Mouse (Mus musculus): ENCODE measurements at regions not wholly inside any gene's neighbourhood (a gene's known extent, or its start where the extent isn't known, plus 50 kb on each side); places are given as distances from the start of the nearest gene placed in this dataset.
"Not testable (repeated sequence)": the region's sequence is repeated elsewhere in the genome, so short reads cannot be mapped to it uniquely, and the experiment has no call there.

- H3K9me3 ChIP-seq (ENCODE audit: control insufficient read depth, low read length), result no peaks in the 10 kb centered on the region
- no peak overlapping the region for H3K4me2 ChIP-seq (ENCODE audit: low read depth, severe bottlenecking)
- 55% methylated on average over 4 of the region's 4 CpGs for WGBS
These were observed 257.8 kb upstream of the Nr5a2 start for GRCm38 (mm10) chr1:137218096-137218495.

GRCm38 (mm10) chr1:137217206-137217605, 257.0 kb upstream of the Nr5a2 start:
- 93% methylated on average over 5 of the region's 5 CpGs for WGBS
- Histone ChIP-seq H3K4me3 (ENCODE audit: low read depth, low read length) (no peak overlapping the region), H3K36me3 (ENCODE audit: control insufficient read depth, insufficient read depth, low read length) (no peaks in the 10 kb centered on the region), H3K27me3 (ENCODE audit: control insufficient read depth, insufficient read depth, low read length) (no peaks in the 10 kb centered on the region), H3K27ac (replicated peaks; ENCODE audit: low read depth, low read length) (no peak overlapping the region), H3K9ac (ENCODE audit: low read length) (no peak overlapping the region), H3K9me3 (ENCODE audit: control insufficient read depth, low read length) (no peaks in the 10 kb centered on the region), H3K4me2 (ENCODE audit: low read depth, severe bottlenecking) (no peak overlapping the region), H3K4me1 (ENCODE audit: control insufficient read depth, insufficient read depth, low read length) (no peaks in the 10 kb centered on the region)
- no peak for DNase-seq (ENCODE audit: low spot score)
- ATAC-seq (ENCODE audit: insufficient number of reproducible peaks, low FRiP score, low TSS enrichment, low read depth), result no peak

More at GRCm38 (mm10) chr1:137218096-137218495, 257.8 kb upstream of the Nr5a2 start:
- ATAC-seq (ENCODE audit: insufficient number of reproducible peaks, low FRiP score, low TSS enrichment, low read depth) (0 out of 2 replicates have a peak, but pooled peaks have one; percentile 22), DNase-seq (ENCODE audit: low spot score) (peak; percentile 46)
- H3K4me1 ChIP-seq (ENCODE audit: control insufficient read depth, insufficient read depth, low read length), result no peaks in the 10 kb centered on the region
- no peak overlapping the region for H3K4me3 ChIP-seq (ENCODE audit: low read depth, low read length)
- no peak overlapping the region for H3K27ac ChIP-seq (replicated peaks; ENCODE audit: low read depth, low read length)
- no peak overlapping the region for H3K9ac ChIP-seq (ENCODE audit: low read length)
- no peaks in the 10 kb centered on the region for H3K36me3 ChIP-seq (ENCODE audit: control insufficient read depth, insufficient read depth, low read length)
- H3K27me3 ChIP-seq (ENCODE audit: control insufficient read depth, insufficient read depth, low read length), result no peaks in the 10 kb centered on the region

GRCm38 (mm10) chr1:137214328-137214727, 254.1 kb upstream of the Nr5a2 start:
- 83% methylated on average over 1 of the region's 1 CpGs for WGBS
- not testable (repeated sequence) for H3K4me1 ChIP-seq (ENCODE audit: control insufficient read depth, insufficient read depth, low read length); H3K9me3 ChIP-seq (ENCODE audit: control insufficient read depth, low read length); H3K4me3 ChIP-seq (ENCODE audit: low read depth, low read length); H3K27me3 ChIP-seq (ENCODE audit: control insufficient read depth, insufficient read depth, low read length); H3K9ac ChIP-seq (ENCODE audit: low read length); H3K36me3 ChIP-seq (ENCODE audit: control insufficient read depth, insufficient read depth, low read length); DNase-seq (ENCODE audit: low spot score); ATAC-seq (ENCODE audit: insufficient number of reproducible peaks, low FRiP score, low TSS enrichment, low read depth); H3K27ac ChIP-seq (replicated peaks; ENCODE audit: low read depth, low read length); H3K4me2 ChIP-seq (ENCODE audit: low read depth, severe bottlenecking)

- Histone ChIP-seq H3K36me3 (ENCODE audit: control insufficient read depth, insufficient read depth, low read length) (no peaks in the 10 kb centered on the region), H3K9ac (ENCODE audit: low read length) (no peak overlapping the region), H3K9me3 (ENCODE audit: control insufficient read depth, low read length) (no peaks in the 10 kb centered on the region), H3K27ac (replicated peaks; ENCODE audit: low read depth, low read length) (no peak overlapping the region), H3K27me3 (ENCODE audit: control insufficient read depth, insufficient read depth, low read length) (no peaks in the 10 kb centered on the region), H3K4me2 (ENCODE audit: low read depth, severe bottlenecking) (no peak overlapping the region), H3K4me3 (ENCODE audit: low read depth, low read length) (no peak overlapping the region), H3K4me1 (ENCODE audit: control insufficient read depth, insufficient read depth, low read length) (no peaks in the 10 kb centered on the region)
- WGBS, result 76% methylated on average over 5 of the region's 5 CpGs
- no peak for ATAC-seq (ENCODE audit: insufficient number of reproducible peaks, low FRiP score, low TSS enrichment, low read depth)
- DNase-seq (ENCODE audit: low spot score), result no peak
These were observed 253.5 kb upstream of the Nr5a2 start for GRCm38 (mm10) chr1:137213717-137214116.

- Histone ChIP-seq H3K9me3 (ENCODE audit: control insufficient read depth, low read length) (no peaks in the 10 kb centered on the region), H3K4me3 (ENCODE audit: low read depth, low read length) (no peak overlapping the region)
- WGBS, result 84% methylated on average over 3 of the region's 3 CpGs
These were observed 252.6 kb upstream of the Nr5a2 start for GRCm38 (mm10) chr1:137212856-137213255.

GRCm38 (mm10) chr1:137204371-137204770, 244.1 kb upstream of the Nr5a2 start:
- no peaks in the 10 kb centered on the region for H3K4me1 ChIP-seq (ENCODE audit: control insufficient read depth, insufficient read depth, low read length)
- DNase-seq (ENCODE audit: low spot score) (no peak), ATAC-seq (ENCODE audit: insufficient number of reproducible peaks, low FRiP score, low TSS enrichment, low read depth) (no peak)
- H3K27me3 ChIP-seq (ENCODE audit: control insufficient read depth, insufficient read depth, low read length), result no peaks in the 10 kb centered on the region
- no peak overlapping the region for H3K9ac ChIP-seq (ENCODE audit: low read length)
- no peak overlapping the region for H3K4me2 ChIP-seq (ENCODE audit: low read depth, severe bottlenecking)
- no peaks in the 10 kb centered on the region for H3K36me3 ChIP-seq (ENCODE audit: control insufficient read depth, insufficient read depth, low read length)
- 87% methylated on average over 7 of the region's 7 CpGs for WGBS
- H3K9me3 ChIP-seq (ENCODE audit: control insufficient read depth, low read length), result no peaks in the 10 kb centered on the region
- no peak overlapping the region for H3K27ac ChIP-seq (replicated peaks; ENCODE audit: low read depth, low read length)
- no peak overlapping the region for H3K4me3 ChIP-seq (ENCODE audit: low read depth, low read length)

More at GRCm38 (mm10) chr1:137212856-137213255, 252.6 kb upstream of the Nr5a2 start:
- no peaks in the 10 kb centered on the region for H3K27me3 ChIP-seq (ENCODE audit: control insufficient read depth, insufficient read depth, low read length)
- H3K4me1 ChIP-seq (ENCODE audit: control insufficient read depth, insufficient read depth, low read length), result no peaks in the 10 kb centered on the region
- no peak overlapping the region for H3K27ac ChIP-seq (replicated peaks; ENCODE audit: low read depth, low read length)
- H3K4me2 ChIP-seq (ENCODE audit: low read depth, severe bottlenecking), result no peak overlapping the region
- H3K9ac ChIP-seq (ENCODE audit: low read length), result no peak overlapping the region
- DNase-seq (ENCODE audit: low spot score) (no peak), ATAC-seq (ENCODE audit: insufficient number of reproducible peaks, low FRiP score, low TSS enrichment, low read depth) (no peak)
- no peaks in the 10 kb centered on the region for H3K36me3 ChIP-seq (ENCODE audit: control insufficient read depth, insufficient read depth, low read length)

- H3K4me2 ChIP-seq (ENCODE audit: low read depth, severe bottlenecking), result no peak overlapping the region
- H3K4me1 ChIP-seq (ENCODE audit: control insufficient read depth, insufficient read depth, low read length), result no peaks in the 10 kb centered on the region
- H3K9me3 ChIP-seq (ENCODE audit: control insufficient read depth, low read length), result no peaks in the 10 kb centered on the region
- ATAC-seq (ENCODE audit: insufficient number of reproducible peaks, low FRiP score, low TSS enrichment, low read depth) (no peak), DNase-seq (ENCODE audit: low spot score) (no peak)
- H3K9ac ChIP-seq (ENCODE audit: low read length), result no peak overlapping the region
- WGBS, result 84% methylated on average over 8 of the region's 8 CpGs
- H3K4me3 ChIP-seq (ENCODE audit: low read depth, low read length), result no peak overlapping the region
- H3K27me3 ChIP-seq (ENCODE audit: control insufficient read depth, insufficient read depth, low read length), result no peaks in the 10 kb centered on the region
- no peaks in the 10 kb centered on the region for H3K36me3 ChIP-seq (ENCODE audit: control insufficient read depth, insufficient read depth, low read length)
- H3K27ac ChIP-seq (replicated peaks; ENCODE audit: low read depth, low read length), result no peak overlapping the region
These were observed 243.3 kb upstream of the Nr5a2 start for GRCm38 (mm10) chr1:137203512-137203911.

- no peak for DNase-seq (ENCODE audit: low spot score)
- H3K4me1 ChIP-seq (ENCODE audit: control insufficient read depth, insufficient read depth, low read length), result no peaks in the 10 kb centered on the region
- no peaks in the 10 kb centered on the region for H3K9me3 ChIP-seq (ENCODE audit: control insufficient read depth, low read length)
- H3K4me2 ChIP-seq (ENCODE audit: low read depth, severe bottlenecking), result no peak overlapping the region
- no peak overlapping the region for H3K27ac ChIP-seq (replicated peaks; ENCODE audit: low read depth, low read length)
- no peaks in the 10 kb centered on the region for H3K36me3 ChIP-seq (ENCODE audit: control insufficient read depth, insufficient read depth, low read length)
- ATAC-seq (ENCODE audit: insufficient number of reproducible peaks, low FRiP score, low TSS enrichment, low read depth), result no peak
- no peaks in the 10 kb centered on the region for H3K27me3 ChIP-seq (ENCODE audit: control insufficient read depth, insufficient read depth, low read length)
- no peak overlapping the region for H3K9ac ChIP-seq (ENCODE audit: low read length)
- H3K4me3 ChIP-seq (ENCODE audit: low read depth, low read length), result no peak overlapping the region
- 87% methylated on average over 11 of the region's 11 CpGs for WGBS
These were observed 240.7 kb upstream of the Nr5a2 start for GRCm38 (mm10) chr1:137200931-137201330.

- H3K27me3 ChIP-seq (ENCODE audit: control insufficient read depth, insufficient read depth, low read length), result no peaks in the 10 kb centered on the region
- H3K9me3 ChIP-seq (ENCODE audit: control insufficient read depth, low read length), result no peaks in the 10 kb centered on the region
- no peak for ATAC-seq (ENCODE audit: insufficient number of reproducible peaks, low FRiP score, low TSS enrichment, low read depth)
- no peak overlapping the region for H3K27ac ChIP-seq (replicated peaks; ENCODE audit: low read depth, low read length)
- H3K4me3 ChIP-seq (ENCODE audit: low read depth, low read length), result no peak overlapping the region
- no peaks in the 10 kb centered on the region for H3K4me1 ChIP-seq (ENCODE audit: control insufficient read depth, insufficient read depth, low read length)
- H3K36me3 ChIP-seq (ENCODE audit: control insufficient read depth, insufficient read depth, low read length), result no peaks in the 10 kb centered on the region
- DNase-seq (ENCODE audit: low spot score), result no peak
- no peak overlapping the region for H3K4me2 ChIP-seq (ENCODE audit: low read depth, severe bottlenecking)
- no peak overlapping the region for H3K9ac ChIP-seq (ENCODE audit: low read length)
These were observed 235.7 kb upstream of the Nr5a2 start for GRCm38 (mm10) chr1:137195962-137196361.
